Mouse (Mus musculus): ENCODE results near the gene Mrpl43. TPM values are rescaled to one million over a fixed set of nuclear protein-coding genes. Genes with fewer than 3 reads are reported as not detected.
"Not testable (repeated sequence)": the region's sequence is repeated elsewhere in the genome, so short reads cannot be mapped to it uniquely, and the experiment has no call there.

The Mrpl43 gene
- polyA plus RNA-seq (2012; rRNA removed): 54.6 and 64.0 TPM in 2 replicates

- peak; percentile 95 for DNase-seq (ENCODE audit: low spot score)
These were observed at the start of gene Mrpl43 for GRCm38 (mm10) chr19:45005957-45006712. TSS of gene Mrpl43 (minus strand) at chr19:45006442.

DNA sequence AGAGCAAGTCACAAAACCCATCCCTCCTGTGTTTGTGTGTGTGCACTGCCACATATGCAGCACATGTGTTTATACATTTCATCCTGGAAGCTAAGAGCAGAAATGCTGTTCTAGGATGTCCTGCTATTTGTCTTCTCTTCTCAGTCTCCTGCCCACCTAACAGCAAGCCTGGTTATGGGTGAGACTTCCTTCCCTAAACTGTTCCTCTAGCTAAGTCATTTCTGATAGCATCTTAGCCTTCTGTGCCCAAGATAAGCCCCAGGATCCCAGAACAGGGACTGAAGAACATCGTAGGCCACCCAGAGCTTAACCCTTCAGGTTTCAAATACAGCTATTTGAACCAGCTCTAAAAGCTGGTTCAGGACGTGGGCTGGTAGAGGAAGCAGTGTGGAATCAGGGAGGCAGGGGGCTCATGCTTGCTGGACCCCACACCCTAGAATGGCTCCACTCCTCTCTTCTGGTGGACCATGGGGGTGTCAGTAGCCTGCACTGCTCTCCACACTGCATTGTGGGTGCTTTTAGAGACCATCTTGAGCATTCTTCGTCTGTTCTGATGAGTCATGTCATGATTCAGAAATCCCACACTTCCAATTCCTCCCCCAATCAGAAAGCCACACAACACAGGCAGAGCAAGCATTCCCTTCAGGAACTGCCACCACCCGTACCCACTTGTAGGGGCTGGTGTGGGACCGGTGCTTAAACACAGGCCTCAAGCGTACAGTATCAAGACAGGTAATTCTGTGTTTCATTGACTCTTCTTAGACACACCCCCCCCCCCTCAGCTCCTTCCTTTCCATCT, 48.8 kb upstream of the Mrpl43 start:
- no peak for DNase-seq (ENCODE audit: low spot score)

- DNase-seq (ENCODE audit: low spot score): no peak
These were observed 47.2 kb upstream of the Mrpl43 start for GRCm38 (mm10) chr19:45053451-45053850.

DNA sequence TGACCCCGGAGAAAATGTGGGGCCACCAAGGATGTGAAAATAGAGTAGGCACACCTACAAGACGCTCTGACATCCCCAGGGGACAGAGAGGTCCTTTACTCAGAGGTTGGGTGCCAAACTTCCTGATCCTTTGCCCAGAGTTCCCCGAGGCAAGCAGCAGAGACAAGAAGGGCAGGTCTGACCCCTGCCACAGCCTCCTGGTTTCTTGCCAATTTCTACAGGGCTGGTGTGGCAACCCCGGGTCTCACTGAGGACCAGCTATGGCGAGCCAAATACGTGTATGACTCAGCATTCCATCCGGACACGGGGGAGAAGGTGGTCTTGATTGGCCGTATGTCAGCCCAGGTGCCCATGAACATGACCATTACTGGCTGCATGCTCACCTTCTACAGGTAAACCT, 43.3 kb upstream of the Mrpl43 start:
- DNase-seq (ENCODE audit: low spot score): no peak

GRCm38 (mm10) chr19:45048644-45049365, 42.6 kb upstream of the Mrpl43 start:
- DNase-seq (ENCODE audit: low spot score): no peak

GRCm38 (mm10) chr19:45047935-45048643, 41.8 kb upstream of the Mrpl43 start:
- DNase-seq (ENCODE audit: low spot score): no peak

DNA sequence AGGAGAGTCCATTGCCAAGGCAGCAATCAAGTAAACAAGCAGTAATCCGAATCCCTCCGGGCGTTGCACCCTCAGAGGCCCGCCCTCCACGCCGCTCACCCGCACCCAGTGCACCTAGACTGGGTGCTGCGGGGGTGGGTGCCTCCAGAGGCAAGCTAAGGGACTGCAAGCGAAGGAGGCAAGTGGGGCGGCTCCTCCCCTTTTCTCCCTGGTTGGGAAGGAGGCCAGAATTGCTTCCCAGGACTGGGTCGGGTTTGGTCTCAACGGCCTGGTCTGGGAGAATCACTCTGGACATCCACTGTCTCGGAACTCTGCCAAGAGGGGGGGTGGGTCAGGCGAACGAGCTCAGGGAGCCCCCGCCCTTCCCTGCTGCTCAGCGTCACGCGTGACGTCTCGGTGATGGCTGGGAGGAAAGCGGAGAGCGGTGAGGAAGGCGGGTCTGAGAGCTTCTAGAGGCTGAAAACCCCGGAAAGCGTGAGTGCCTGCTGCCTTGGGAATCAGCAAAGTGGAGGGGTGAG, 41.2 kb upstream of the Mrpl43 start, which contains the start of gene Sfxn3:
Sfxn3 (plus strand) TSS at position 87 of the 518 bp plus-strand sequence.
- DNase-seq (ENCODE audit: low spot score): peak; percentile 78

DNA sequence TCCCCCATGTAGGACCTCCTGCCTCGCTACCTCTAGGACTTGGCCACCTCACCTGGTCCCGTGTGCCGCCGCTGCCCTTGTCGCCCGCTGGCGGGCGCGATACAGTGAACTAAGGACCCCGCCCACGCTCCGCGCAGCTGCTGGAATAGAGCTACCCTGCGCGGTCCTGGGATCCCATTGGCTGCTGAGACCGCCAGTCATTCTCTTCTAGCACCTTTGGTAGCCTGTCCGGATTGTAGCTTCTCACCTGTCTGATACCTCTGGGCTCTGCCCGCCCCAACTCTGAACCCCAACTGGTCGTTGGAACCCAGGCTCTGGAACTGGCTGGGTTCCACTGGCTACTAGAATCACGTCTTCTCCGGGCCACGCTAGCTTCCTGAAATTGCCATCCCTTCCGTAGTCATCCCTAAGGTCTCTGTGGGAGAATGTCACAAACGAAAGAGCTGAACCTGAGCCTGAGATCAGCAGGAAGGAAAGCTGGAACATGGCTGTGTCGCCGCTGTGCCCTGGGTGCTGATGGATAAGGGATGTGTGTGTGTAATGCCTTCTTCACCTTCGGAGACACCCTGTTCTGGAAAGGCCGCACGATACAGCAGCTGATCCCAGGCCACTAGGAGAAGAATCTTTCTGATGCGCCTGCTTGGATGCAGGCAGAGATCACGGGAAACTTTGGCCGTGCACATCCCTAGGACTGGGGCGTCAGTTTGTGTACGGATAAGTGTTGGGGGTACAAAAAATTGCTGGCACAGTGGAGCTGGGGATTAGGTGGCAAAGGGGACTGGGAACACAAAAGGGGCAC, 40.5 kb upstream of the Mrpl43 start:
- DNase-seq (ENCODE audit: low spot score): peak; percentile 70

- no peak for DNase-seq (ENCODE audit: low spot score)
These were observed 39.4 kb upstream of the Mrpl43 start, which contains the start of gene Pdzd7 for GRCm38 (mm10) chr19:45045651-45046050. TSS of gene Pdzd7 (minus strand) at chr19:45045717.

DNA sequence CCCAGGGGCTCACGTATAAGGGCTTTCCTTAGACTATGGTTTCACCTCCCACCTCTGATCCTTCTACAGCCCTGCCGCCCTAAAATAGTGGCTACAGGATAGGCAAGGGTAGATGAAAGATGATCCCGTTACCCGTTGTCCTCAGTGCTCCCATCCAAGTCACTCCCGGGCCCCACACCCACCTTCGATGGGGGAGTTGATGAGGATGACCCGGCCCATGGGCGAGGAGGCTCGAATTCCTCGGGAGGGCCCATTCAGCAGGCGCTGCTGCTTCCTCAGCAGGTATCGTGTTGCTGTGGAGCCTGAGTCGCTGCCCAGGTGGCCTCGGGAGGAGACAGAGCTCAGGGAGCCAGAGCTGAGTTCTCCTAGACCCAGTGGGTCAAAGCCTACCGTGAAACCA, 39.0 kb upstream of the Mrpl43 start:
- no peak for DNase-seq (ENCODE audit: low spot score)

GRCm38 (mm10) chr19:45044389-45044927, 38.2 kb upstream of the Mrpl43 start:
- DNase-seq (ENCODE audit: low spot score): no peak

DNA sequence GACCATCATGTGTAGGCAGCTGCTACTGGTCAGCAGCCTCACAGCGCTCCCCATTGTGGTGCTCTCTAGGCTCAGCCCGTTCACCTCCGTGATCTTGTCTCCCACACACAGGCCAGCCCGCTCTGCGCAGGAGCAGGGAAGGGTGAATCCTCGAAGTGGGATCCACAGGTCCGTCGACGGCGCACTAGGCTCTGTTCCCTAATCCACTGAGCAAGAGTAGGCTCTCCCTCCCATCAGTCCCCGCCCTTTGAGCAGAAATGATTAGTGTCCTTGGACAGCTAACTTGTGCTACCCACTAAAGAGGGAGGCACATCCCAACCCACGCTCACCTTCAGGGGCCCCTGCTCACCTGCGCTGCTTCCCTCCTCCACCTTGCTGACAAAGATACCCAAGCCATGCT, 34.0 kb upstream of the Mrpl43 start:
- no peak for DNase-seq (ENCODE audit: low spot score)

DNA sequence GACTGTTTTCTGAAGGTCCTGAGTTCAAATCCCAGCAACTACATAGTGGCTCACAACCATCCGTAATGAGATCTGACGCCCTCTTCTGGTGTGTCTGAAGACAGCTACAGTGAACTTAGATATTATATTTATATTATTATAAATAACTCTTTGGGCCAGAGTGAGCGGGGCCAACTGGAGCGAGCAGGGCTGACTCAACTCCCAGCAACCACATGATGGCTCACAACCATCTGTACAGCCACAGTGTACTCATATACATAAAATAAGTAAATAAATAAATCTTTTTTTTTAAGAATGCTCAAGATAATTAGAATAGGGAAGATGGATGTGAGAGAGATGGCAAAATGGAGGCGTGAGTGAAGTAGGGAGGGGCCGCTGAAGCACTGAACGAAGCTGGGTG, 32.0 kb upstream of the Mrpl43 start:
- not testable (repeated sequence) for DNase-seq (ENCODE audit: low spot score)

DNA sequence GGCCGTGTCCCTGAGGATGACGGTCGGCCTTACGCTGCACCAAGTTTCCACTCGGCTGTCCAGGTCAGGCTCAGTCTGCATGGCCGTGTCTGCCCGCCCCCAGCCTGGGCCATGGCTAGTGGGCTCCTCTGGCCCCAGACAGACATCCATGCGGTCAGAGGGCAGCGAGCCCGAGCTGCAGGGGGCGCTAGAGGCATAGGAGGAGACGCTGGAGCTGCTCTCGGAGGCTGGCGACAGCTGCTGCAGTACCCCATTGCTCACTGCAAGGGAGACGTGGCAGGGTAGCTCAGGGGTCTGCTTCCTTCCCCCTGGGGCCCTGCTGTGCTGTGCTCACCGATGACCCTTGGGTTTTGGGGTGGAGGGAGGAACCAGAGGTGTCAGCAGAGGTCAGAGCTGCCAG, 30.6 kb upstream of the Mrpl43 start:
- no peak for DNase-seq (ENCODE audit: low spot score)

DNA sequence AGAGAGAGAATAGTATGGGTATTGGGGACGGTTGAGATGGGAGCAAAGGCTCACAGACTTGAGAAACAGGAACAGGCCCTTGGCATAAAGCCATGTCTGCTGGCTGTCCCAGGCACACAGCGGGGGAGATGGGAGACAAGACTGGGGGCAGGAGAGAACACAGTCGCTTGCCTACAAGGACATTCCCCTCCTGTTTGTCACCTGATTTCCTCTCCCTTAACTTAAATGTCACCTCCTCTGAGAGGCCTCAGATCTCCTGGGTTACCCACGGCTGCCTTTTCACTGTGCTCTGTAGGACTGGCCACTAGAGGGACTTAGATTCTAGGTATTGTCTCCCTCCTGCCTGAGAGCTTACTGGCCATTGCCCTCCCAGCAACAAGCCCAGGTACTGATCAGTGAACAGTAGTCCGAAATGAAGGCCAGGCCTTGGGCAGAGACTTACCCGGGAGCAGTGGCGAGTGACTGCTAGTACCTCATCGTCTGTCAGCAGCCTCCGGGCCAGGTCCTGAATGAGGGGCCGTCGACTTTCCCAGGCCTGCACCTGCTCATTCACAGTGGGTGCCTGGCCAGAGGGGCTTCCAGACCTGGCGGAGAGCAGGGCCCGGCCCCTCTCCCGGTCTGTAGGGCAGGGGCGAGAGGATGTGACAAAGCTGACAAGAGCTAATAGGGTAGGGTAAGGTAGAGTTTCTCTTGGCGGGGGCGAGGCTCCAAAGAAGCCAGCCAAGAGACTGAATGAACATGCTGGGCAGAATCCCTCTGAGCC, 26.5 kb upstream of the Mrpl43 start:
- DNase-seq (ENCODE audit: low spot score): no peak

- DNase-seq (ENCODE audit: low spot score): no peak
These were observed 25.5 kb upstream of the Mrpl43 start for GRCm38 (mm10) chr19:45031780-45032179.

DNA sequence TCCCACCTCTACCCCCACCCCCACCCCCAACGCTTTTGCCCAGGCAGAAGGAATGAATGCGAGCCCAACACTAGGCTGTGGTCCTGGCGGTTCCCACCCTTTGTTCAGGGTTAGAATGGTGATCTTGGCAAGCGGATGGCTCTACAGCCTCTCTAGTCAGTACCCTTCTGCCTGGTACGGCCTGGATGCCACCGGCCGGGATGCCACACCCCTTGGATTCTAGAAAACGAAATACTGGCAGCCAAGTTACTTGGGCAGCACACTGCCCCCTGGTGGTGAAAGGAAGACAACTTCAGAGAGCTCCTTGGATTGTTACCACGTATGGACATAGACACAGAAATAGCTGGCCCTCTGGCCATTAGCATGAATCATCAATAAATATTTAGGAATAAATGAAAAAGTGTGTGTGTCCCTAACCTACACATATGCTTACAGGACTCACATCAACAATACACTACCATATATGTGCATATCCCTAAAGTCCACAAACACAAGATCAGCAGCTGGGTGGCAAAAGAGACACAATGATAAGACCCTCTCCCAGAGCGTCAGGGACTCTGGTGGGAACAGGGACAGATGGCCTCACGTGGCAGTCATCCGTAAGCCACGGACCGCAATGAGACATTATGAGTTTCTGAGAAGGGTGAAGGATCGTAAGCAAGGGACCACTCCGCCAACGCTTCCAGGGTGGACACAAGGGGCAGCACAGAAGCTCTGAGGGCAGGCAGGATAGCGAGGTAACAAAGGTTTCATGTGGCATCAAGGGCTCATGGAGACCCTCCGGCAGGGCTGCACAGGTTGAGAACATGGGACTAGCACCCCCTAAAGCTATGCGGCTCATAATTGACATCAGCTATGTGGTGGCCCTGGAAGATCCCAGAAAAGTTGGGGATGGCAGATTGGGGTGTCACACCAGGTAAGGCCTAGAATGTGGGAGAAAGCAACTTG, 24.8 kb upstream of the Mrpl43 start:
- DNase-seq (ENCODE audit: low spot score): no peak

DNA sequence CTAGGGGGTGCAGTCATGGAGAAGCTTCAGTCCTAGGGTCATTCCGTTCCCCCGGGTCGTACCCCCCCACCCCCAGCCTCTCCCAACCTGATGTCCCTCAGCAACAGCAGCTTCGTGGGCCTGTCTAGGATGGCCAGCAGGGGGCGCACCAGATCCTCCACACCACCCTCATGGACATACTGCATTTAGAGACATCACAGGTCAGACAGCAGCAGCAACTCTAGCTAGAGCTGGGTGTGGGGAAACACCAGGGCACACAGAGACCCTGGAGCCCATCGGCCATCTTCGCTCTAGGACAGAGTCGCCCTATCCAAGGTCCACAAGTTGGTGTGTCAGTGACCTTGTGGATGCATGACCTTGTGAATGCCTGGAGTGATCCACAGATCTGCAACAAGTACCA, 23.9 kb upstream of the Mrpl43 start:
- no peak for DNase-seq (ENCODE audit: low spot score)
